Mouse (Mus musculus): Measurements from ENCODE around the gene Prune2.

- TF ChIP-seq CTCF (IDR thresholded peaks at IDR 0.05) (no peak), EP300 (IDR thresholded peaks at IDR 0.05; ENCODE audit: insufficient read depth, low read depth, low read length) (no peak), POLR2A (IDR thresholded peaks at IDR 0.05; ENCODE audit: insufficient read depth, low read depth, low read length) (no peak)
Measured at GRCm38 (mm10) chr19:17094067-17094466, 138.1 kb downstream of the Prune2 start.
